Mouse (Mus musculus): ENCODE data around the gene Tgfbi.

Gene Tgfbi

DNA sequence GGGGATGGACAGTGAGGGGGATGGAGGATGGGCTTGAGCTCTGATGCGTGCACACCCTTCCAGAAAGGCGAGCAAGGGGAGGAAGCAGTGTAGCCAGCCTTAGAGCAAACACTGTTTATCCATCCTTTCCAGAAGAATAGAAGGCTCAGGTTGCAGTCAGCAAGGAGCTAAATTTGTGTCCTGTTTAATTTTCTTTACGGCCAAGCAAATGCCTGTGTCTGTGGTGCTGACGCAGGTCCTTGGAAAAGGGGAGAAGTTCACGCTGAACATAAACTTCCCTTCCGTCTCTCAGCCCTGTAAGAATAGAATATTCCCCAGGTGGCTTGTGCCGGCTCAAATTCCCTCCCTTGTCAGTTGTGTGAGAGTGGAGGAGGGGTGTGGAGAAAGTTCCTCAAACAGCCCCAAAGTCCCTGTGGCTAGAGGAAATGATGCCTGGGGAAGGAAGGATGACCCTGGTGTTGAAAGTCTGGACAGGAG, 24.9 kb downstream of the Tgfbi start:
- no peak for DNase-seq (ENCODE audit: low spot score in 2 of 2)

DNA sequence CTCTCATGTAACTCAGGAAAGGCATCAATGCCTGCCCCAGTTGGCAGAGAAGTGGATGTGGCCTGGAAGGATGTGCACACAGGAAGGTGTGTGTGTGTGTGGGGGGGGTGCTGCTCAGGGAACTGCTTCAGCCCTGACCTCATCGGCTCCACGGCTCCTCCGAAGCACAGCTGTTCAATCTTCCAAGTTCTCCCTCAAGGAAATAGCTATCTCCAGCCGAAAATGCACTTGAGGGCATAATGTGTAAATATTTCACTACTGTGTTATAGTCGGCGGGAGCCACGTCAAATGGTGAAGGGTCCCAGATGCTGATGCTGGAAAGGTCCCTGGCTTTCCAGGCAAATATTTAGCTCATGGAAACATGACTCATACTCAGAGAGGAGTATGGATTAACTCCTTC, 25.6 kb downstream of the Tgfbi start:
- DNase-seq (ENCODE audit: low spot score in 2 of 2), result no peak

DNA sequence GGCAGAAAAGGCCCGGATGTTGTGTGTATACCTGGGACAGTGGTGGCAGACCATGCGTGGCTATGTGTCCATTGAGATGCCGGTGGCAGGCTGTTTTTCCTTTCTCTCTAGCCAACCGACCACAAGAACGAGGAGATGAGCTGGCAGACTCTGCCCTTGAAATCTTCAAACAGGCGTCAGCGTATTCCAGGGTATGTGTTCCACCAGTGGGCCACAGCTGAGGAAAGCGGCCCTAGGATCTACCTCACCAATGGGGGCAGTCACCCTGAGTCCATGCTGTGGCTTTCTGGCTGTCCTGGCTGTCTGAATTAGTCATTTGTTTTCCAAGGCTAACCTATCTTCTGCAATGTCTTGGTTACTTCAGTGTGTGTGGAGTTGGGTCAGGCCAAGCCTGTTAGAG, 27.7 kb downstream of the Tgfbi start:
- DNase-seq (ENCODE audit: low spot score in 2 of 2), result no peak

DNA sequence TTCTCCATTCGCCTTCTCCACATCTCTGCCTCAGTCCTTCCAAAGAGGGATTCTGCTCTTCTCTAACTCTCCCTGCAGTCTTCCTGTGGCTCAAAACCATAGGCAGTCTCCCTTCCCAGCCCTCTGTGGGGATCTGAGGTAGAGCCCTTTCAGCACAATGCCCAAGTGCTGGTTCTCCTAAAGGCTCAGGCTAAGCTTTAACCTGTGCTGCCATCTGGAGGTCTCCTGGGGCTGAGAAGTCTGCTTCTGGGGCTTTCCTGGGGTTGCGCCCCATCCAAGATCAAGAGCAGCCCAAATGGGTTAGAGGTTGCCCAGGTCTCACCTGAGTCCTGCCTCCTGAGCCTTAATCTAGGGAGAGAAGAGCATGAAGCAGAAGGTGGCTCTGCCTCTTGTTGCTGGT, 32.4 kb downstream of the Tgfbi start:
- no peak for DNase-seq (ENCODE audit: low spot score in 2 of 2)

DNA sequence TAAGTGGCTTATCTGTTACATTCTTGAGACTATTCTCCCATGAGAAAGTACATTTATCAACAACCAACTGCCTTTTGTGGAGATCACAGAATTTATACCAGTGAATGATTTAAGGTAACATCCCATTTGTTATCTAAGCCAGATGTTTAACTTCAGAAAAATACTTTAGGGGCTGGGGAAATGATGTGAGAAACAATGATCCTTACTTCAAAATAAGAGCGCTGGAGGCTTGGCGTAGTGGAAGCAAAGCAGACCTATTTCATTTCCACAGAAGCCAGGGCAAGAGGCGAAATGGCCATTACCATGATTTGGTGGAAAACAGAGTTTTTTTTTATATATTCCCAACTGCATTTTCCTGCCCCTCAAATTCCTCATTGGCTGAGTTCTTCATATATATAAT, 34.7 kb downstream of the Tgfbi start:
- DNase-seq (ENCODE audit: low spot score in 2 of 2), result no peak

DNA sequence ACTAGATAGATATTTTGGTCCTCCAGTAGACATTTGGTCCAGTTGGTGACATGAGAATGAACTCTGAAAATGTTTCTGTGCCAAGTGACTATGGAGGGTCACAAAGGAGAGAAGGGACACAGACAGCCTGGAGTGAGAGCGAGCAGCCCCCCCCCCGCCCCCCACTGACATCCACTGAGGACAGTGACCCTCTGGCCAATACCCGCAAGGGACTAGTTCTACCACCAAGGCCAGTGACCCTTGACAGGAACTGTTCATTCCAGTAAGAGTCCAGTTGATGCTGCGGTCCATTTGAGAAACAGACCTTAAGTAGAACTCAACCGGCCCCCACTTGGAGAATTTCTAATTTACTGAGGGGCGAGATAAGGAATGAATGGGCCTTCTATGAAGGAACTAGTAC, 36.4 kb downstream of the Tgfbi start:
- no peak for DNase-seq (ENCODE audit: low spot score in 2 of 2)

DNA sequence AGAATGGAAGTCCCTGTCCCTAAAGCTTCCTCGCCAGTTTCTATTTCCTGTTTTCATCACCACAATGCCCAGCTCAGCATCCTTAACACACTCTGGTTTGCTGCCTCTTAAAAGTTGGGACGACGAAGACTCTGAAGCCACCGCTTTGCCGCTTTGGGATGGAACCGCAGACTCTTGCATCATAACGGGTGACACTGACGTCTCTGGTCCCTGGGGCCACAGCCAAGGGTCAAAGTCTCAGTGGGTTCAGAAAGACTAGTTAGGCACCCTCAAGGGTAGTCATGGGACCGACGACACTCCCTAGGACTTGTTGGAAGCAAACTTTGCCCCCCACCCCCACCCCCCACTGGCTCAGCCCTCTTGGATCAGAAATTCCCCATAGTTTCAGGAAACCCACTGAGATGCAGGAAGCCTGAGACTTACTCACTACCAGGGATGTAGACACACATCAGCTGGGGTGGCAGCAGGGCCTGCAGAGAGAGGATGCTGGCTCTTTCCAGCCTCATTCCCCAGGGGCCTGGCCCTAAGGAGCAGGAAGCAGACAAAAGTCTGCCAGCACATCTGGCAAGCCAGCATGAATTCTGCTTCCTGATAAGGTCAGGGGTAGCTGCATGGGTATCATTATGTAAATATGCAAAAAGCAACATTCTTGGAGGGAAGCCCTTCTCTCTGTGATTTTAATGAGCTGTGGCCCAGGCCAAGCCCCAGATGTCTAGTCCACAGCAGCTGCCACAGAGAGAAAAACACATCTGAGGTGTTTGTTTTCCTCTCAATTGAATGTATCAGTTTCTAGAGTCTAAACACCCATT, 38.5 kb downstream of the Tgfbi start:
- no peak for DNase-seq (ENCODE audit: low spot score in 2 of 2)

- no peak for DNase-seq (ENCODE audit: low spot score in 2 of 2)
These were observed 40.7 kb downstream of the Tgfbi start for GRCm38 (mm10) chr13:56650020-56650419.

DNA sequence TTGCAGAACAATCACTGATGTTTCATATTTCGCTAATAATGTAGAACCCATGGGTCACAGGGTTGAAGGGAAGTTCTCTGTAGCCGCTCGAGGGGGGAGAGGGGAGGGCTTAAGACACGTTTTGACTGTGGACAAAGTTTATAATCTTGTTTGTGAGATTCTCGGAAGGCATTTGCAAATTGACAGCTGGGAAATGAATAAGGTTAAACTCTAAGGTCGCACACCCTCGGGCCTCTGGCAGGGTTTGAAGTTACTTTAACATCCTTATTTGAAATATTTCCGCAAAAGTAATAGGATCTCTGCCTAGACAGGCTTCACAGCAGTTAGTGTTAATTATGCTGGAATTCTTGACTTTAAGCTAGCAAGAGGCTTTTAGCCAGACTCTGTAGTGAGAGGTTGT, 43.1 kb downstream of the Tgfbi start:
- DNase-seq (ENCODE audit: low spot score in 2 of 2), result no peak

DNA sequence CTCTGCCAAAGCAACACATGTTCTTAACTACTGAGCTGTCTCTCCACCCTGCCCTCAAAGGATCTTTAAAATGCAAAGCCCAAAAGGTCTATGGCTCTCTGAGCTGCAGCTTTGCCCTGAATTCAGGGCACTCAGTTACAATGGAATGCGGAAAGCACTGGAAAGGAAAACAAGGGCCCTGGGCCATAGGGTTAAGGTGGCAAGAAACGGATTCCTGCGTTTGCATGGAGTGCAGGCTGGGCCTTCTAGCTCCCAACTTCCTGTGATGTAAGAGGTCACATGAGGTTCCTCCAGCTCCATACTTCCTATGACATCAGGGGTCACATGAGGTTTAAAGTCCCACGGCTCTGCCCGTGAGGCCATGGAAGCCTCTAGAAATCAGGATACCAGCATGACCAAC, 44.9 kb downstream of the Tgfbi start:
- no peak for DNase-seq (ENCODE audit: low spot score in 2 of 2)

DNA sequence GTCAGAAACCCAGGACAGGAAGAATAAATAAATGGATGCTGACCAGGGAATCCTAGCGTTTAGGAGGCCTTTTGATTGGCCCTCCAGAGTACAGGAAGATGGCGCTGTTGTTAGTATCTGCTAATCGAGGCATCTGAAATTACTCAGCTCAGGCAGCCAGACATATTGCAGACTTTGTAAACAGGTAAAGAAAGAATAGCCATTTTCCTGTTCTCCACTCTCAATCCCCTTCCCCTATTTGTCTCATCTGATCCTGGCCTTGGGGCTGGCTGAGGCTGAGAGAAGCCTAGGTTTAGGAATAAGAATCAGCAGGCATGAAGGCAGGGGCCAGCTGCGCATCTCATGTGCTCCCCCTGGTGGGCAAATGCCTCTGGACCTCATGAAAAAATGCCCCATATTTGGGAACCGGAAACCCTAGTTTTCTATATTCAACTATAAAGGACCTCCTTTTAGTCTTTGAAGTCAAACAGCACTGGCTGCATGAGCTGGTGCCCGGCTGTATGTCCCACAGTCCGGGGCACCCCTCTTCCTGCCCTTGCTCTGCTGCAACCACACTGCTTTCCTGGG, 48.7 kb downstream of the Tgfbi start:
- DNase-seq (ENCODE audit: low spot score in 2 of 2), result peak; percentile 45 to 52

DNA sequence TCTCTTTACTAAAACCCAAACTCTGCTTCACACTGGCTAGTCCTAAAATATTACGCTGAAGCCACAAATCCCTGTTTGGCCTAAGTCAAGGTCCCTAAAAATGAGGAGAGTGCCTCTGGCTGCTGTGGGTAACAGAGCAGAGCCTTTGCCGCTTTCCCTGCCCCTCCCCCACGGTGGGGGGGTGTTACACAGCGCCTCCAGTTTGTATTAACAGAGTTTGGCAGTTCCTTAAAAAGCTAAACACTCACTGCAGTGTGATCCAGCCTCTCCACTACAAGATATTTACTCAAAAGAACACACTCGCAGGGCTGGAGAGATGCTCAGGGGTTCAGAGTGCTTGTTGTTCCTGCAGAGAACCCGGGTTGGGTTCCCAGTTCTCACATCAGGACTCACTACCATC, 49.6 kb downstream of the Tgfbi start:
- DNase-seq (ENCODE audit: low spot score in 2 of 2), result no peak

DNA sequence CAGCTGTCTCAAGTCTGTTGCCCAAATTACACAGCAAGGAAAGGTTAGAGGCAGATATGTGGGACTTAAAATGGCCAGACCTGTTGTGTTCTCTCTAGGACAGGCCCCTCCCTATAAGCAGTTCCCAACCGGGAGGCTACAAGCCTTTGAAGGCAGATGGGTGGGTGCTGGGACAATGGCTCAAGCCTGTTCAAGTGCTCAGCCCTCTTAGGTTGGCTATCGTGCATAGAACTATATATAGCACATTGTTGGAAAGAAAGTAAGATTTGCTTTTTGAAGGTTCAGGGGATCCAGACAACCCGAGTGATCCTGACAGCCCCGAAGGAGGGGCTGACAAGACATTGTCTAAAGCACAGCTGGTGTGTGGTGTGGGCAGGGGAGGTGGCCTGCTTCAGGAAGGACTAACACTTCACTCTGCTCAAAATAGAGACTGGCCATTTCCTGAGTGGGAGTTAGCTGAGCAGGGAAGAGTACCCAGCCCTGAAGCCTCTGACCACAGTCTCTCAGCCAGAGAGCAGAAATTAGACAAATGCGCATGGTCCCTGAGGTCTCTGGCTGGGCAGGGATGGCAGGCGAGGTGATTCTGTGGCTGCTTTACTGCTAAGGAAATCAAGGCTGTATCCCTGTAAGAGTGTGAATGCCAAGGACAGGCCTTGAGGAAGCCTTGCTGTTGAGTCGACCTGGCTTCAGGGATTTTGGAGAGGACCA, 52.7 kb downstream of the Tgfbi start:
- DNase-seq (ENCODE audit: low spot score in 2 of 2), result no peak

DNA sequence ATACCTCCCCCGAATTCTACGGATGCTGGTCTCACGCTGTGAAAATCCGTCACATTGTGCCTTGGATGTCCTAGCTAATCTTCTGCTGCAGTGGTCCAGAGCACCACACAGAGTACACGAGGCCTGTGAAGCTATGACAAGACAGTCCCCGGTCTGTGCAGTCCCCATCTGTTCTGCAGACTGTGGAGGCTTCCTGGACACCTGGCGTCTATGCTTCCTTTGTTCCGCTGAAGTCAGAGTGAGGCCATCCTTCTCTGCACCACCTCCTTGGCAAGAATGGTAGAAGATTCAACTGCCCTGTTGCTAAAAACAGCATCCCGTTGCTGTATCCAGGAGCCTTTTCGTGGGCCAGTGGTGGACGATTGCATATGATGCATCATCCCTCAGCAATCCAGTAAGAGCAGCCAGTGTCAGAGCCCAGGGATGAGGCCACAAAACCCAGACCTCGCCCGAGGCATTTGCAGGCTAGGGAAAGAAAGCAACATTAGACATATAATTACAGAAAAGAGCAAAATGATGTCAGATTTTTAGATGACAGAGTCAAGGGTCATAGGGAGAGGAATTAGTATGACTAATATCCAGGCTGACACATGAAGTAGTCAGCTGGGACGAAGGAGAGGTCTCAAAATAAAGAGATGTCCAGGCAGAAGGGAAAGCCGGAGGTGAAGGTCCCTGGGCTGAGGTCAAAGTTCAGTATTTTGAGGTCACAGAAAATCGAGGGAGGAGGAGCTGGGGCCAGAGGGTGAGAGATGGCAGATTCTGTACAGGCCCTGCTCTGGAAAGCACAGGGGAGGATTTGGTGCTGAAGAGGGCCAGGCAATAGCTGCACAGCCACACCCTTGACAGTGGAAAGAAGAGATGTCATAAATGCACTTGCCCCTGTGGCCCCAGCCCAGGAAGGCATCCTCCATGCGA, 55.2 kb downstream of the Tgfbi start:
- DNase-seq (ENCODE audit: low spot score in 2 of 2), result no peak

DNA sequence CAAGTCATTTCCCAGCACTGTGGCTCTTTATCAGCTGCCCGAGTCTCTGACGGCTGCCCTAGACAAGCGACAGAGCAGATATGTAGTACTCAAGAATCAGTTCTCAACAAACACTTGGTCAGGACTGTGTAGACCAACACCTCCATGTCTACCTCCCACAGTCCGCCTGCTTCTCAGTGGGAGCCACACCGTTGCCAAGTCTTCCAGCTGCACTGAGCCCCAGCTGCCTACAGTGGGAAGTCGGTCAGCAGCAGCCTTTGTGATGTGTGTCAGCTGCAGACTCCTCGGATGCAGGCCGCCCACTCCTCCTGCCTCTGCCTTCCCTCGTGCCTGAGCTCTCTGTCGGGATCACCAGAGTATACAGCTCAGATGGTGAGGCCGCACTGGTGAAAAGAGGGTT, 61.9 kb downstream of the Tgfbi start:
- DNase-seq (ENCODE audit: low spot score in 2 of 2), result no peak

- DNase-seq (ENCODE audit: low spot score in 2 of 2), result no peak
These were observed 68.4 kb downstream of the Tgfbi start for GRCm38 (mm10) chr13:56677731-56678130.

DNA sequence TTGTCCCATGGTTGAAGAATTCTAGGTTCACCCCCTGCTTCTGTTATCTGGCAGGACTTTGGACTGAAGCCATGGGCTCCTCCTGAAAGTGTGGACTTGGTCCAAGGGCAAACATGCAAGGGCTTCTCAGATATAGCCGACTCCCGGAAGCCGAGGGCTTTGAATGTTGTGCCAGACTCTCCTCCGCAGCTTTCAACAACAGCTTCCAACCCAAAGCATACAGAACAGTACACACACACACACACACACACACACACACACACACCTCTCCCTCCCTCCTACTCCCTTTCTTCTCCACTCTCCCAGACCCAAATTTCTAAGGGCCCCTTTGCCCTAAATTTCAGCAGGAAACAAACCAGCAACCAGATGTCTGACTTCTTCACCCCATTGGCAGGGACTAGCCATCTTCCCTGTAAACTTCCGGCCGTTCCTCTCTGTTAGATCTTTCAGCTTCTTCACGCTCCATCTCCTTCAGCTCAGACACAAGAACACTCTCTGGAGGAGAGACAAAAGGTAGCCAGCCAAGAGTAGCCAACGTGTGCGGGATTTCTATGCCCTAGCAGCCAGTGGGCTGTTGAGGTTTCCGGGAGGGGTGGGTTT, 69.0 kb downstream of the Tgfbi start:
- DNase-seq (ENCODE audit: low spot score in 2 of 2), result no peak

GRCm38 (mm10) chr13:56678826-56679504, 69.6 kb downstream of the Tgfbi start:
- no peak for DNase-seq (ENCODE audit: low spot score in 2 of 2)

DNA sequence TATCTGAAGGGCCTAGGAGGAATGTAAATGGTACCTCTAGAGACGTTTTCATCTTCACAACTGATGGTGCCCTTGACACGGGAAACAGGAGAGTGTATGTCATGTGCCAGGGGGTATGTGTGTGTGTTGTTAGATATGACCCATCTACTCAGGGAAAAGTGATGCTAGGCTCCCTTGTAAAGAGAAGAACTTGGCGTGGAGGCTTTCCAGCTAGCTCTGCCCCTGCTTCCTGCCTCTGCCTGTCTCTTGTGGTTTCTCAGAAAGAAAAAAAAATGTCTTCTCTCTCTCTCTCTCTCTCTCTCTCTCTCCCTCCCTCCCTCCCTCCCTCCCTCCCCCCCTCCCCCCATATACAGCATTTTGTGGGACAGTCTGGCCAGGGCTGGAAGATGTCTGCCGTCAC, 72.6 kb downstream of the Tgfbi start:
- no peak for DNase-seq (ENCODE audit: low spot score in 2 of 2)

- peak; percentile 15 for DNase-seq (ENCODE audit: low spot score in 2 of 2)
These were observed 73.0 kb downstream of the Tgfbi start for GRCm38 (mm10) chr13:56682326-56682725.

DNA sequence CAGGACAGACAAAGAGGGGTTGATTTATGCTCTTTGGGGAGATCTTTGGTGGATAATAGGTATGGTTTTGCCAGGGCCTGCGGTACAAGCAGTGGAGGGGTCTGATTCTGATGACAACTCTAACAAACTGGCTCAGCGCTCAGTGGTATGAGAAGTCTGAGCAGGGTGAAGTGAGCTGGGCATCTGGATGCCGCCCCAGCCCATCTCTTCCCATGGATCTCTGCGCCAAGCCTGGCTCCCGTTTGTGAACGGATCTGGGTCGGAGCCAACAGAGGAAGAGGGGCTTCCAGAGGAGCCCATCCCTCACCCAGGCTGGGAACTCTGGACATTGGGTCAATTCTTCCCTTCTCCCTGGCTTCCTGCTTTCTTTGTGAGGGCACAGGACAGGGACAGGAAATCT, 74.0 kb downstream of the Tgfbi start:
- no peak for DNase-seq (ENCODE audit: low spot score in 2 of 2)
